ENCODE assay signal across 8 mouse cellular contexts in the genomic region with DNA sequence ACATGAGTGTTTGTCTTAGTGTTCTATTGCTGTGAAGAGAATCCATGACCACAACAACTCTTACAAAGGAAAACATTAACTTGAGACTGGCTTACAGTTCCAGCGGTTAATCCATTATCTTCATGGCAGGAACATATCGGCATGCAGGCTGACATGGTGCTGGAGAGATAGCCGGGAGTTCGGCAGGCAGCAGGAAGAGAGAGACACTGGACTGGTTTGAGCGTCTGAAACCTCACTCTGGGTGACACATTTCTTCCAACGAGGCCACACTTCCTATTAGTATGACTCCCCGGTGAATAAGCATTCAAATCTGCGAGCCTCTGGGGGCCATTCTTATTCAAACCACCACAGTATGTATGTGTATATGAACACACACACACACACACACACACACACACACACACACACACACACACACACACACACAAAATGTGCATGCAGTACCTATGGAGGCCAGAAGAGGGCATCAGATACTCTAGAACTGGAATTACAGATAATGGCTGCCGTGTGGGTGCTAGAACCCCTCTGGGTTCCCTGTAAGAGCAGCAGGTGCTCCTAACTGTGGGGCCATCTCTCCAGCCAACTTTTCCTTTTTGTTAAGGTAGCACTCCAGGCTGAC. TPM values are rescaled to one million over a fixed set of nuclear protein-coding genes. Genes with fewer than 3 reads are reported as not detected.
DNase-seq lines count a peak whose midpoint lies in the region; ATAC-seq and TF ChIP-seq lines count a peak whose summit lies in the region.

No protein-coding gene starts in this region.

- ATAC-seq in cerebellum, adult (ENCODE audit: insufficient number of reproducible peaks, low FRiP score, low TSS enrichment) = no peak
- ATAC-seq in common myeloid progenitor, adult 5-6 weeks (replicated peaks; ENCODE audit: low read depth, poor library complexity, severe bottlenecking) = peak; percentile 59
- no peak for ATAC-seq in midbrain, postnatal 0 days (ENCODE audit: low FRiP score)

- H3K9me3 ChIP-seq in midbrain, postnatal 0 days (ENCODE audit: low read length) = no peaks in the 10 kb centered on the region

- no peaks in the 10 kb centered on the region for H3K36me3 ChIP-seq in midbrain, postnatal 0 days (ENCODE audit: insufficient read depth, low read length)

- H3K9ac ChIP-seq in midbrain, postnatal 0 days (replicated peaks; ENCODE audit: low read length, poor library complexity, severe bottlenecking) = no peak overlapping the region

- H3K4me1 ChIP-seq in midbrain, postnatal 0 days (ENCODE audit: insufficient read depth, low read length) = no peaks in the 10 kb centered on the region

- H3K4me3 ChIP-seq in midbrain, postnatal 0 days (ENCODE audit: low read depth, low read length) = no peak overlapping the region

- TF ChIP-seq CTCF in midbrain, postnatal 0 days (IDR thresholded peaks at IDR 0.05) = peak; percentile 74

- 59% methylated on average over 9 of the region's 9 CpGs for WGBS in midbrain, postnatal 0 days

- DNase-seq in cerebellum, postnatal 10 days = peak; percentile 36 to 53
- DNase-seq in CD4-positive helper T cell, adult 2 months (ENCODE audit: low read depth, low spot score) = peak; percentile 77
- DNase-seq in kidney, postnatal 4 days = peak; percentile 41 to 54
- peak; percentile 38 for DNase-seq in midbrain, postnatal 0 days (ENCODE audit: low spot score)
- no peak for DNase-seq in cerebellum, adult 9-10 months
- no peak for DNase-seq in layer of hippocampus, postnatal 25 days (ENCODE audit: extremely low spot score in 1 of 2, low spot score in 1 of 2)

- H3K27ac ChIP-seq in midbrain, postnatal 0 days (ENCODE audit: low read depth, low read length) = no peak overlapping the region

- no peak overlapping the region for H3K4me2 ChIP-seq in midbrain, postnatal 0 days (ENCODE audit: low read depth, low read length, poor library complexity, severe bottlenecking)

- no peaks in the 10 kb centered on the region for H3K27me3 ChIP-seq in midbrain, postnatal 0 days (ENCODE audit: insufficient read depth, low read length)

RNA-seq across cellular contexts. Expression of gene Rcan3, which starts 6.4 kb away (rescaled TPM):
- 6.1 and 11.1 TPM in 2 replicates for total RNA-seq in common myeloid progenitor, adult 5-6 weeks (2017)
- 89.6 and 113 TPM in 2 replicates for total RNA-seq in midbrain, postnatal 0 days (2014; rRNA removed)
- 61.6 and 67.7 TPM in 2 replicates for polyA plus RNA-seq in midbrain, postnatal 0 days (2015; fragmentation: Nextera tagmentation; extraction: Ambion mirVana)
- total RNA-seq in layer of hippocampus, postnatal 25 days (2021) = 10 to 100 TPM; 27.8 to 29.7 TPM

RNA-seq across cellular contexts. Expression of gene Ncmap, which starts 42.0 kb away (rescaled TPM):
- not detected in 2 replicates for total RNA-seq in common myeloid progenitor, adult 5-6 weeks (2017)
- 0.71 and 1.3 TPM in 2 replicates for total RNA-seq in midbrain, postnatal 0 days (2014; rRNA removed)
- 0.98 and 1.5 TPM in 2 replicates for polyA plus RNA-seq in midbrain, postnatal 0 days (2015; fragmentation: Nextera tagmentation; extraction: Ambion mirVana)
- under 1 TPM in 1 of 2 experiments, not detected in 1; 0.54 TPM for total RNA-seq in layer of hippocampus, postnatal 25 days (2021)

RNA-seq across cellular contexts. Expression of gene Stpg1, which starts 54.6 kb away (rescaled TPM):
- not detected in 2 replicates for total RNA-seq in common myeloid progenitor, adult 5-6 weeks (2017)
- total RNA-seq in midbrain, postnatal 0 days (2014; rRNA removed) = 0.55 TPM in 1 of 2 replicates, not detected in the other
- 0.28 and 0.40 TPM in 2 replicates for polyA plus RNA-seq in midbrain, postnatal 0 days (2015; fragmentation: Nextera tagmentation; extraction: Ambion mirVana)
- total RNA-seq in layer of hippocampus, postnatal 25 days (2021) = 1 to 10 TPM; 1.5 to 2.5 TPM

RNA-seq across cellular contexts. Expression of gene Nipal3, which starts 54.8 kb away (rescaled TPM):
- 31.7 and 39.1 TPM in 2 replicates for total RNA-seq in common myeloid progenitor, adult 5-6 weeks (2017)
- 89.3 and 132 TPM in 2 replicates for total RNA-seq in midbrain, postnatal 0 days (2014; rRNA removed)
- 6.5 and 10.9 TPM in 2 replicates for polyA plus RNA-seq in midbrain, postnatal 0 days (2015; fragmentation: Nextera tagmentation; extraction: Ambion mirVana)
- 100 to 1,000 TPM in 1 of 2 experiments, 10 to 100 TPM in 1; 88.2 to 100 TPM for total RNA-seq in layer of hippocampus, postnatal 25 days (2021)

Comparison
In these comparisons a context has a peak if more than half of its experiments do, and no peak if none do; other contexts are left out.
1. DNase-seq: peak in cerebellum, postnatal 10 days (2 of 2), CD4-positive helper T cell, adult 2 months (single experiment), kidney, postnatal 4 days (2 of 2) and midbrain, postnatal 0 days (single experiment); none in cerebellum, adult 9-10 months (single experiment) and layer of hippocampus, postnatal 25 days (0 of 2).